In genomic region chr16:29579167-29579786, GRCm38 (mm10) we compare ENCODE assay signal across 8 mouse cellular contexts. TPM values are rescaled to one million over a fixed set of nuclear protein-coding genes. Genes with fewer than 3 reads are reported as not detected.
DNase-seq lines count a peak whose midpoint lies in the region; ATAC-seq and TF ChIP-seq lines count a peak whose summit lies in the region.

TSS of gene Opa1 (plus strand) at chr16:29579334.

- TF ChIP-seq EP300 in heart, adult 2 months (IDR thresholded peaks at IDR 0.05; ENCODE audit: insufficient read depth, low read depth, low read length), result peak; percentile 94; the same call in 1 of the 2 replicates

- intact Hi-C loops in heart, adult 2 months (cut with DNase I), result loop anchor here (5.0 kb wide), 1 partner anchor 742 kb away; no protein-coding TSS in a partner anchor

- peak; percentile 75 for TF ChIP-seq POLR2A in heart, adult 2 months (IDR thresholded peaks at IDR 0.05; ENCODE audit: insufficient read depth, low read depth, low read length)

- peak within 1 kb of the TSS; percentile 77 for H3K4me3 ChIP-seq in embryonic facial prominence, embryonic 14.5 days (ENCODE audit: low read depth, low read length)
- H3K4me3 ChIP-seq in heart, adult 2 months, result peak within 1 kb of the TSS; percentile 87
- peak within 1 kb of the TSS; percentile 96 for H3K4me3 ChIP-seq in limb, embryonic 13.5 days
- peak within 1 kb of the TSS; percentile 68 for H3K4me3 ChIP-seq in midbrain, embryonic 16.5 days (ENCODE audit: low read depth, low read length)

- H3K36me3 ChIP-seq in embryonic facial prominence, embryonic 14.5 days (ENCODE audit: control insufficient read depth, insufficient read depth, low read length), result no peaks in the 10 kb centered on the region
- H3K36me3 ChIP-seq in heart, adult 2 months (ENCODE audit: control insufficient read depth, insufficient read depth, low read length), result no peaks in the 10 kb centered on the region
- H3K36me3 ChIP-seq in limb, embryonic 13.5 days, result no peaks in the 10 kb centered on the region
- no peaks in the 10 kb centered on the region for H3K36me3 ChIP-seq in midbrain, embryonic 16.5 days (ENCODE audit: control insufficient read depth, insufficient read depth, low read length)

- peak; percentile 98 for DNase-seq in 3T3-L1 (ENCODE audit: low read depth, low spot score)
- DNase-seq in adrenal gland, postnatal 4 days (ENCODE audit: low spot score in 2 of 2), result peak; percentile 97 to 98
- peak; percentile 98 for DNase-seq in embryonic facial prominence, embryonic 14.5 days (ENCODE audit: low spot score)
- DNase-seq in heart, adult 2 months, result peak; percentile 96 to 100
- peak; percentile 97 to 98 for DNase-seq in kidney, adult 8-10 months
- peak; percentile 94 to 99 for DNase-seq in spleen, postnatal 10 days (ENCODE audit: low spot score in 2 of 2)

- no peaks in the 10 kb centered on the region for H3K9me3 ChIP-seq in embryonic facial prominence, embryonic 14.5 days (ENCODE audit: control insufficient read depth, low read length)
- no peaks in the 10 kb centered on the region for H3K9me3 ChIP-seq in limb, embryonic 13.5 days
- H3K9me3 ChIP-seq in midbrain, embryonic 16.5 days (replicated peaks; ENCODE audit: control insufficient read depth, low read length, poor library complexity, severe bottlenecking), result no peaks in the 10 kb centered on the region

- no peak within 1 kb of the TSS for H3K27ac ChIP-seq in embryonic facial prominence, embryonic 14.5 days (replicated peaks; ENCODE audit: low read depth, low read length)
- peak within 1 kb of the TSS; percentile 79 for H3K27ac ChIP-seq in heart, adult 2 months
- H3K27ac ChIP-seq in limb, embryonic 13.5 days, result no peak within 1 kb of the TSS
- H3K27ac ChIP-seq in midbrain, embryonic 16.5 days (ENCODE audit: low read length), result peak within 1 kb of the TSS; percentile 23; the same call in 1 of the 2 replicates

- peak within 1 kb of the TSS; percentile 87 for H3K4me2 ChIP-seq in embryonic facial prominence, embryonic 14.5 days (ENCODE audit: low read depth, low read length)
- peak within 1 kb of the TSS; percentile 94 for H3K4me2 ChIP-seq in limb, embryonic 13.5 days (replicated peaks)
- H3K4me2 ChIP-seq in midbrain, embryonic 16.5 days (ENCODE audit: low read length), result peak within 1 kb of the TSS; percentile 94

- no peaks in the 10 kb centered on the region for H3K79me2 ChIP-seq in heart, adult 2 months (replicated peaks; ENCODE audit: control insufficient read depth, insufficient read depth, low read length)

- ATAC-seq in embryonic facial prominence, embryonic 14.5 days (ENCODE audit: low read depth), result peak; percentile 99
- peak; percentile 98 for ATAC-seq in limb, embryonic 13.5 days (ENCODE audit: low FRiP score, low read depth)
- ATAC-seq in midbrain, embryonic 16.5 days, result peak; percentile 98

- peak within 1 kb of the TSS; percentile 88 for H3K9ac ChIP-seq in embryonic facial prominence, embryonic 14.5 days (ENCODE audit: low read depth, low read length)
- peak within 1 kb of the TSS; percentile 82 for H3K9ac ChIP-seq in heart, adult 2 months (ENCODE audit: low read depth, low read length)
- H3K9ac ChIP-seq in limb, embryonic 13.5 days, result peak within 1 kb of the TSS; percentile 96
- peak within 1 kb of the TSS; percentile 82 for H3K9ac ChIP-seq in midbrain, embryonic 16.5 days (ENCODE audit: low read depth, low read length)

- no peaks in the 10 kb centered on the region for H3K27me3 ChIP-seq in embryonic facial prominence, embryonic 14.5 days (replicated peaks; ENCODE audit: control insufficient read depth, insufficient read depth, low read length)
- H3K27me3 ChIP-seq in heart, adult 2 months (ENCODE audit: control insufficient read depth, insufficient read depth, low read length), result no peaks in the 10 kb centered on the region
- no peaks in the 10 kb centered on the region for H3K27me3 ChIP-seq in limb, embryonic 13.5 days
- H3K27me3 ChIP-seq in midbrain, embryonic 16.5 days (ENCODE audit: control insufficient read depth, insufficient read depth, low read depth, low read length), result no peaks in the 10 kb centered on the region

- no peak for TF ChIP-seq CTCF in heart, adult 2 months (IDR thresholded peaks at IDR 0.05)

- peaks cover 9% of the 10 kb centered on the region for H3K4me1 ChIP-seq in embryonic facial prominence, embryonic 14.5 days (ENCODE audit: control insufficient read depth, insufficient read depth, low read length)
- H3K4me1 ChIP-seq in heart, adult 2 months (ENCODE audit: control insufficient read depth, insufficient read depth, low read length), result peaks cover 3% of the 10 kb centered on the region
- peaks cover 12% of the 10 kb centered on the region for H3K4me1 ChIP-seq in limb, embryonic 13.5 days
- peaks cover 13% of the 10 kb centered on the region for H3K4me1 ChIP-seq in midbrain, embryonic 16.5 days (ENCODE audit: control insufficient read depth, insufficient read depth, low read length)

- under 1% methylated on average over 36 of the region's 39 CpGs for WGBS in embryonic facial prominence, embryonic 14.5 days
- WGBS in heart, adult 2 months, result under 1% methylated on average over 39 of the region's 39 CpGs
- under 1% methylated on average over 39 of the region's 39 CpGs for WGBS in limb, embryonic 13.5 days
- WGBS in midbrain, embryonic 16.5 days, result 0% methylated on average over 39 of the region's 39 CpGs

RNA-seq across cellular contexts. Expression of gene Opa1, which starts in this region (rescaled TPM):
- 10 to 100 TPM; 87.7 to 93.4 TPM for total RNA-seq in adrenal gland, postnatal 4 days (2021)
- polyA plus RNA-seq in embryonic facial prominence, embryonic 14.5 days (2014; fragmentation: Nextera tagmentation; extraction: Ambion mirVana), result 35.4 and 36.1 TPM in 2 replicates
- 100 to 1,000 TPM; 143 to 163 TPM for total RNA-seq in heart, adult 2 months (2021)
- 27.0 and 48.5 TPM in 2 replicates for polyA plus RNA-seq in heart, adult 2 months (2012; rRNA removed)
- polyA plus RNA-seq in limb, embryonic 13.5 days (2015; fragmentation: Nextera tagmentation; extraction: Ambion mirVana), result 27.8 and 30.3 TPM in 2 replicates
- polyA plus RNA-seq in midbrain, embryonic 16.5 days (2015; fragmentation: Nextera tagmentation; extraction: Ambion mirVana), result 51.1 and 53.0 TPM in 2 replicates

Comparison
In these comparisons a context has a peak if more than half of its experiments do, and no peak if none do; other contexts are left out.
1. H3K27ac ChIP-seq: peak in heart, adult 2 months (single experiment) and midbrain, embryonic 16.5 days (single experiment); none in embryonic facial prominence, embryonic 14.5 days (single experiment) and limb, embryonic 13.5 days (single experiment).
2. Peak in every context shown above with its lines, with median percentiles within 50 percentile points of each other: DNase-seq, ATAC-seq, H3K4me2 ChIP-seq, H3K4me3 ChIP-seq and H3K9ac ChIP-seq.